Mouse (Mus musculus) limb, embryonic 11.5 days (tissue): ENCODE data around the gene Hpse2. TPM values are rescaled to one million over a fixed set of nuclear protein-coding genes. Genes with fewer than 3 reads are reported as not detected.
A peak's percentile ranks its signal among the peaks of the same experiment; 100 is the strongest.

Experiments used
- ATAC-seq: fragments of 200-750 bp; cut with Nextera tagmentation; 2 replicates; pipeline ENCODE4 v1.8.0; 2017; ENCODE audit warnings: low read depth; ENCODE audit not compliant: insufficient number of reproducible peaks, low FRiP score, low TSS enrichment
- DNase-seq: peaks from one replicate; pipeline ENCODE4 v3.0.0-alpha.2; 2015; ENCODE audit warnings: low spot score
- H3K27ac ChIP-seq: fragments of 300-500 bp; sonication (generic); replicated peaks from 2 replicates; pipeline ENCODE4 v1.5.1; 2014; ENCODE audit warnings: low read depth, mild to moderate bottlenecking, low read length
- H3K27me3 ChIP-seq: fragments of 300-500 bp; sonication (generic); 2 replicates; pipeline ENCODE4 v1.6.1; 2014; ENCODE audit warnings: mild to moderate bottlenecking, low read length, mixed read lengths; ENCODE audit not compliant: control insufficient read depth, insufficient read depth
- H3K36me3 ChIP-seq: fragments of 300-500 bp; sonication (generic); 2 replicates; pipeline ENCODE4 v1.6.1; 2014; ENCODE audit warnings: mild to moderate bottlenecking, low read length, moderate library complexity, mixed read lengths; ENCODE audit not compliant: control insufficient read depth, insufficient read depth
- H3K4me1 ChIP-seq: fragments of 300-500 bp; sonication (generic); 2 replicates; pipeline ENCODE4 v1.6.1; 2014; ENCODE audit warnings: low read length, mixed read lengths; ENCODE audit not compliant: control insufficient read depth, insufficient read depth
- H3K4me2 ChIP-seq: fragments of 300-500 bp; sonication (generic); 2 replicates; pipeline ENCODE4 v1.6.1; 2014; ENCODE audit warnings: low read depth, mild to moderate bottlenecking, moderate library complexity; ENCODE audit not compliant: severe bottlenecking
- H3K4me3 ChIP-seq: fragments of 300-500 bp; sonication (generic); 2 replicates; pipeline ENCODE4 v1.5.1; 2014; ENCODE audit warnings: low read depth, low read length
- H3K9ac ChIP-seq: fragments of 300-500 bp; sonication (generic); 2 replicates; pipeline ENCODE4 v1.6.1; 2014; ENCODE audit warnings: mild to moderate bottlenecking, low read length
- H3K9me3 ChIP-seq: fragments of 300-500 bp; sonication (generic); 2 replicates; pipeline ENCODE4 v1.6.1; 2016; ENCODE audit warnings: low read length; ENCODE audit not compliant: control insufficient read depth
- WGBS: fragments of 180-500 bp; shearing (Covaris S2); extraction: QIAGEN DNeasy Blood & Tissue Kit; methylation state at CpG from one replicate; pipeline ENCODE4 v1.1.7; 2014; 5-methylcytosine and 5-hydroxymethylcytosine counted together
- polyA plus RNA-seq: library from polyadenylated mRNA; unstranded; fragments of >200 nt; fragmentation: Nextera tagmentation; extraction: Ambion mirVana; gene quantifications from 2 replicates; pipeline ENCODE4 v1.2.1, GENCODE M21; 2014

The Hpse2 gene
- polyA plus RNA-seq, 1 experiment from 2014 or later: 5.8 TPM

- Histone ChIP-seq H3K4me2 (no peak overlapping the region), H3K4me3 (no peak overlapping the region), H3K27ac (no peak overlapping the region), H3K9me3 (no peaks in the 10 kb centered on the region), H3K4me1 (no peaks in the 10 kb centered on the region), H3K36me3 (no peaks in the 10 kb centered on the region), H3K9ac (no peak overlapping the region), H3K27me3 (no peaks in the 10 kb centered on the region)
- WGBS: 29% methylated on average over 4 of the region's 4 CpGs
- ATAC-seq: no peak
- peak; percentile 72 for DNase-seq
These were observed 360.9 kb downstream of the Hpse2 start for GRCm38 (mm10) chr19:43027305-43027704.

GRCm38 (mm10) chr19:43022611-43023173 is 365.5 kb downstream of the Hpse2 start:
- 72% methylated on average over 3 of the region's 3 CpGs for WGBS
- Histone ChIP-seq H3K4me3 (no peak overlapping the region), H3K9ac (no peak overlapping the region), H3K36me3 (no peaks in the 10 kb centered on the region), H3K9me3 (no peaks in the 10 kb centered on the region), H3K4me2 (no peak overlapping the region), H3K4me1 (peaks cover 1% of the 10 kb centered on the region; the same call in 1 of the 2 replicates), H3K27me3 (no peaks in the 10 kb centered on the region), H3K27ac (no peak overlapping the region)
- DNase-seq (no peak), ATAC-seq (no peak)

DNA sequence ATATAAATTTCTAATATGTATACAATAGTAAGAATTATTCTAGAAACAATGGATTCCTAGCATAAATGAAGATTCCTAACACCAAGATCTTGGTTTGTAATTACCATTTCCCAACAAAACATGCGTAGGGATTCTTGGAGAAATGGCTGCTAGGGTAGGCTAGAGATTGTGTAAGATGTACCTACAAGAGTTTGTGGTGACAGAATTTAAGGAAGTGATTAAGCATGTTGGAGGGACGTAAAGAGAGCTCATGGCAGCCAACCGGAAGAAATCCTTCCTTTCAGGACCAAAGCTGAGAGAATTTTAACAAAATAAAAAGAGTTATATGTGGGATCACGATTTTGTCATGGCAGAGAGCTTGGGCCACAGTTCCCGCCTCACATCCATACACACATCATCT is 369.4 kb downstream of the Hpse2 start:
- WGBS: 84% methylated on average over 5 of the region's 5 CpGs
- Histone ChIP-seq H3K9me3 (no peaks in the 10 kb centered on the region), H3K4me3 (no peak overlapping the region), H3K4me1 (peaks cover 3% of the 10 kb centered on the region; the same call in 1 of the 2 replicates), H3K9ac (no peak overlapping the region), H3K27ac (no peak overlapping the region), H3K36me3 (no peaks in the 10 kb centered on the region), H3K27me3 (no peaks in the 10 kb centered on the region), H3K4me2 (no peak overlapping the region)
- DNase-seq (no peak), ATAC-seq (no peak)

- H3K4me2 ChIP-seq: no peak overlapping the region
- no peak for DNase-seq
These were observed 391.7 kb downstream of the Hpse2 start for GRCm38 (mm10) chr19:42996406-42996805.

GRCm38 (mm10) chr19:42988833-42989232 is 399.3 kb downstream of the Hpse2 start:
- H3K9me3 ChIP-seq: no peaks in the 10 kb centered on the region
- no peaks in the 10 kb centered on the region for H3K27me3 ChIP-seq
- DNase-seq (no peak), ATAC-seq (no peak)
- H3K4me2 ChIP-seq: no peak overlapping the region
- no peaks in the 10 kb centered on the region for H3K36me3 ChIP-seq
- WGBS: 94% methylated on average over 5 of the region's 5 CpGs
- H3K9ac ChIP-seq: no peak overlapping the region
- H3K4me1 ChIP-seq: no peaks in the 10 kb centered on the region
- no peak overlapping the region for H3K27ac ChIP-seq
- H3K4me3 ChIP-seq: no peak overlapping the region

More at GRCm38 (mm10) chr19:42996406-42996805, 391.7 kb downstream of the Hpse2 start:
- H3K9ac ChIP-seq: no peak overlapping the region
- 92% methylated on average over 4 of the region's 4 CpGs for WGBS
- H3K36me3 ChIP-seq: no peaks in the 10 kb centered on the region
- H3K4me1 ChIP-seq: no peaks in the 10 kb centered on the region
- ATAC-seq: no peak
- no peak overlapping the region for H3K27ac ChIP-seq
- H3K9me3 ChIP-seq: no peaks in the 10 kb centered on the region
- no peak overlapping the region for H3K4me3 ChIP-seq
- H3K27me3 ChIP-seq: no peaks in the 10 kb centered on the region

DNA sequence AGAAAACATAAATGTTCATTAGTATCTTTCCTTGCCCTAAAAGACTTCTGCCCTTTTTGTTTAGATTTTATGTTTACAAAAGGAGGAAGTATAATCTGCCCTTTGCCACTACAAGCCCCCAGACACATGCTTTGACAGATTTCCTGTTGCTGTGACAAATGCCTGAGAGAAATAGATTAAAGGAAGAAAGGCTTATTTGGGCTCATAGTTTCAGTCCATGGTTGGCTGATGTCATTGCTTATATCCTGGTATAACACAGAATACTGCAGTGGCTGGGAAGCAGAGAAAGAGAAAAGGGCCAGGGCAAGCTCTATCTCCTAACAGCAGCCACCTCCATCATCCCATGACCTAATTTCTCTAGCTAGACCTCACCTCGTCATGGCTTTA is 401.8 kb downstream of the Hpse2 start:
- Histone ChIP-seq H3K27me3 (no peaks in the 10 kb centered on the region), H3K36me3 (no peaks in the 10 kb centered on the region), H3K27ac (no peak overlapping the region), H3K9ac (no peak overlapping the region), H3K4me2 (no peak overlapping the region), H3K4me3 (no peak overlapping the region), H3K4me1 (no peaks in the 10 kb centered on the region), H3K9me3 (no peaks in the 10 kb centered on the region)
- ATAC-seq (no peak), DNase-seq (no peak)
- 67% methylated on average over 1 of the region's 1 CpGs for WGBS

GRCm38 (mm10) chr19:42985372-42986314 is 402.5 kb downstream of the Hpse2 start:
- Histone ChIP-seq H3K9me3 (no peaks in the 10 kb centered on the region), H3K27me3 (no peaks in the 10 kb centered on the region), H3K36me3 (no peaks in the 10 kb centered on the region), H3K4me3 (no peak overlapping the region), H3K9ac (no peak overlapping the region), H3K27ac (no peak overlapping the region), H3K4me2 (no peak overlapping the region), H3K4me1 (no peaks in the 10 kb centered on the region)
- DNase-seq (no peak), ATAC-seq (no peak)
- WGBS: 85% methylated on average over 4 of the region's 4 CpGs

DNA sequence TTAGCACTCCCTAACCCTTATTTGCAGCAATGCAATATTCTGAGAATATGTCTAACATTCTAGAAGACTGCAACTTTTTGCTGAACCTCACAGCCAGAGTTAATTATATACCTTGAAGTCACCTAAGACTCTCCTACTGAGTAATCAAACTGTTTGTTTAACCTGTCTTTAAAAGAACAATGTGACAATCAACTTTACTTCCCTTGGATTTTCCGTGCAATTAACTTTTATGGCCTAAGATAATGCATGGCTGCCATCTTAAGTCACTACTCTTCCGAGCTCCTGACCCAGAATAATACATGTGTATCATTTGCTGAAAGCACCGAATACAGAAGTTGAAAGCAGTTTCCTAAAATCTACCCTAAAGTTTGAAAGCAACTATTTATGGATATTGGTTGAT is 407.6 kb downstream of the Hpse2 start:
- Histone ChIP-seq H3K4me2 (no peak overlapping the region), H3K9ac (no peak overlapping the region), H3K36me3 (no peaks in the 10 kb centered on the region), H3K27ac (no peak overlapping the region), H3K4me3 (no peak overlapping the region), H3K27me3 (no peaks in the 10 kb centered on the region), H3K4me1 (no peaks in the 10 kb centered on the region), H3K9me3 (no peaks in the 10 kb centered on the region)
- WGBS: 51% methylated on average over 3 of the region's 3 CpGs
- ATAC-seq (no peak), DNase-seq (no peak)
